Mouse (Mus musculus): ENCODE data around the gene Txn2. TPM values are rescaled to one million over a fixed set of nuclear protein-coding genes. Genes with fewer than 3 reads are reported as not detected.

Gene Txn2
- total and polyA plus RNA-seq, 3 experiments: 62.8 to 283 (median 211) TPM

DNA sequence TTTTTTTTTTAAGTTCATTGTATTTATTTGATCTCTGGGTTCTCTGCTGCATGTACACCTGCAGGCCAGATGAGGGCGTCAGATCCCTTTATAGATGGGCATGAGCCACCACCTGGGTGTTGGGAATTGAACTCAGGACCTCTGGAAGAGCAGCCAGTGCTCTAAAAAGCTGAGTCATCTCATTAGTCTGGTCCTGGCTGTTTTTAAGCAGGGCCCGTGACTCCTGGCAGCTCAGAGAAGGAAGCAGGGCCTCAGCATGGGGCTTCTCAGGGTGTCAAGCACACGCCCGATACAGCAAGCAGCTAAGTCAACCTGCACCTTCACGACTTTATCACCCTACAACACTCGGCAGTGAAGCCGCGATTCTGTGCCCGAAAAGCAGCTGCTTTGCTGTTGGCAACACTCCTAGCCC, 36.3 kb upstream of the Txn2 start:
- peaks cover 76% of the 10 kb centered on the region for H3K4me1 ChIP-seq (ENCODE audit: insufficient read depth, low read depth, low read length)
- peak overlapping the region; percentile 6; the same call in 1 of the 2 replicates for H3K4me3 ChIP-seq (ENCODE audit: low read depth, low read length)
- ATAC-seq (ENCODE audit: extremely low read depth, insufficient number of reproducible peaks, low FRiP score, poor library complexity, severe bottlenecking) (peak; percentile 22; the same call in 1 of the 2 replicates), DNase-seq (ENCODE audit: low spot score) (no peak)
- H3K27me3 ChIP-seq (ENCODE audit: insufficient read depth, low read length): no peaks in the 10 kb centered on the region
- peaks cover 97% of the 10 kb centered on the region for H3K36me3 ChIP-seq (replicated peaks)
- no peaks in the 10 kb centered on the region for H3K9me3 ChIP-seq (replicated peaks)
- TF ChIP-seq POLR2AphosphoS5 (IDR thresholded peaks at IDR 0.05; ENCODE audit: insufficient replicate concordance, low read depth, low read length) (no peak), TAL1 (conservative IDR thresholded peaks at IDR 0.05; ENCODE audit: low read depth, low read length) (no peak), CTCF (IDR thresholded peaks at IDR 0.05; ENCODE audit: low read depth, low read length) (no peak), GATA1 (IDR thresholded peaks at IDR 0.05; ENCODE audit: borderline replicate concordance, low read length) (no peak), GATA2 (IDR thresholded peaks at IDR 0.05; ENCODE audit: borderline replicate concordance, low read depth, low read length) (no peak)

DNA sequence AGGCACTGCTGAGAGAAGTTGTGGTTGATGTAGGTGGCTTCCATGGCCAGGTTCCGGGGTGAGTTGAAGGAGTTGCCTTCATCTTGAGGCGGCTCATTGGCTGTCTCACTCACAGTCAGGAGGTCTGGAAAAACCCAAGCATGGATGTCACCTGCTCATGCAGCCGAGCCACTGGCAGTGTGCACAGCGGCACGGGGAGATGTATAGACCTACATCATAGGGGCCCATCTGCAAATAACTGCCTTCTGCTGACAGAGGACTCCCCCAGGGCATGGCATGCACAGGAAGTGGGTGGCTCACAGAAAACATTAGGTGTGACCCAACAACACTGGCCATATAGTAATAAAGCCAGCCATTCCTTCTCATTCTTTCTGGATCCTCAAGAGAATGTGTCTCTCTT, 33.6 kb upstream of the Txn2 start:
- DNase-seq (ENCODE audit: low spot score) (no peak), ATAC-seq (ENCODE audit: extremely low read depth, insufficient number of reproducible peaks, low FRiP score, poor library complexity, severe bottlenecking) (no peak)
- Histone ChIP-seq H3K27me3 (ENCODE audit: insufficient read depth, low read length) (no peaks in the 10 kb centered on the region), H3K4me3 (ENCODE audit: low read depth, low read length) (no peak overlapping the region), H3K4me1 (ENCODE audit: insufficient read depth, low read depth, low read length) (peaks cover 67% of the 10 kb centered on the region), H3K9me3 (replicated peaks) (no peaks in the 10 kb centered on the region), H3K36me3 (replicated peaks) (peaks cover 98% of the 10 kb centered on the region)
- no peak for TF ChIP-seq CTCF (IDR thresholded peaks at IDR 0.05; ENCODE audit: low read depth, low read length)
- TF ChIP-seq GATA2 (IDR thresholded peaks at IDR 0.05; ENCODE audit: borderline replicate concordance, low read depth, low read length): no peak
- no peak for TF ChIP-seq TAL1 (conservative IDR thresholded peaks at IDR 0.05; ENCODE audit: low read depth, low read length)
- TF ChIP-seq POLR2AphosphoS5 (IDR thresholded peaks at IDR 0.05; ENCODE audit: insufficient replicate concordance, low read depth, low read length): no peak
- TF ChIP-seq GATA1 (IDR thresholded peaks at IDR 0.05; ENCODE audit: borderline replicate concordance, low read length): no peak

DNA sequence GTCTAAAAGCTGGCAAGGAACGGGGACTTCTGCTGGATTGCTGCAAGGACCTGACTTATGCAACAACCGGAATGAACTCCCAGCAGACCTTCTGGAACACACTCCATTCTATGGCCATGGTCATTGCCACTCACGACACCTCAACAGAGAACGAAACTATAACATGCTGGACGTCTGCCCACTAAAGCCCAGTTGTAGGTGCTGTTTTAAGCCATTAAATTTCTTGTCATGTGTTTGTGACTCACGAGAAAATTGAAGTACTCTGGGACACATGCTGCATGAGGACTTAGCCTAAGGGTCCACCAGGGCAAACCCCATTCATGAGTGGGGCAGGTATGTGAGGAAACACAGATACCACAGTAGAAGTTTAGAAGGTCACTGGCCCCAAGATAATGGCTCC, 31.9 kb upstream of the Txn2 start:
- no peak for ATAC-seq (ENCODE audit: extremely low read depth, insufficient number of reproducible peaks, low FRiP score, poor library complexity, severe bottlenecking)
- peaks cover 53% of the 10 kb centered on the region for H3K4me1 ChIP-seq (ENCODE audit: insufficient read depth, low read depth, low read length)
- H3K27me3 ChIP-seq (ENCODE audit: insufficient read depth, low read length): peaks cover 6% of the 10 kb centered on the region; the same call in 1 of the 2 replicates
- no peak for DNase-seq (ENCODE audit: low spot score)
- peaks cover 4% of the 10 kb centered on the region for H3K9me3 ChIP-seq (replicated peaks)
- TF ChIP-seq CTCF (IDR thresholded peaks at IDR 0.05; ENCODE audit: low read depth, low read length) (no peak), POLR2AphosphoS5 (IDR thresholded peaks at IDR 0.05; ENCODE audit: insufficient replicate concordance, low read depth, low read length) (no peak), TAL1 (conservative IDR thresholded peaks at IDR 0.05; ENCODE audit: low read depth, low read length) (no peak), GATA2 (IDR thresholded peaks at IDR 0.05; ENCODE audit: borderline replicate concordance, low read depth, low read length) (no peak), GATA1 (IDR thresholded peaks at IDR 0.05; ENCODE audit: borderline replicate concordance, low read length) (no peak)
- no peak overlapping the region for H3K4me3 ChIP-seq (ENCODE audit: low read depth, low read length)
- H3K36me3 ChIP-seq (replicated peaks): peaks cover 81% of the 10 kb centered on the region

DNA sequence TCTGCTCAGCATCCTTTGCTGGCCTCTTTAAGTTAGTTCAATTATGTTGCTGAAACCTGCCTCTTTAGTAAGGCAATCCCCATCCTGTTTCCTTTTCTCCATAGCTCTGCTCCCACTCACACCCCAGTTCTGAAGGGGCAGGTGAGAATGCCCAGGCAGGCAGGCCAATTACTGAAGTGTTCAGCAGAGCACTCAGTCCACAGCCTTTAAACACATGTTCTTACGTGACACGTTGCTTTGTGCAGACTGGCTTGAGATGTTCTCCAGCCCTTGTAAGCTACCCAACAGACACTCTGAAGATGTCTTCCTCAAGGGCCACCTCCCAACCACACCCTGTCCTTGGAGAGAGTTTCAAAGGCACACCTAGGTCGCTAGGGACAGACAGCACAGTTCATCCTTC, 29.3 kb upstream of the Txn2 start:
- Histone ChIP-seq H3K4me1 (ENCODE audit: insufficient read depth, low read depth, low read length) (peaks cover 38% of the 10 kb centered on the region), H3K9me3 (replicated peaks) (peaks cover 4% of the 10 kb centered on the region), H3K4me3 (ENCODE audit: low read depth, low read length) (no peak overlapping the region), H3K27me3 (ENCODE audit: insufficient read depth, low read length) (peaks cover 22% of the 10 kb centered on the region), H3K36me3 (replicated peaks) (peaks cover 54% of the 10 kb centered on the region)
- DNase-seq (ENCODE audit: low spot score) (no peak), ATAC-seq (ENCODE audit: extremely low read depth, insufficient number of reproducible peaks, low FRiP score, poor library complexity, severe bottlenecking) (no peak)
- TF ChIP-seq POLR2AphosphoS5 (IDR thresholded peaks at IDR 0.05; ENCODE audit: insufficient replicate concordance, low read depth, low read length) (no peak), GATA2 (IDR thresholded peaks at IDR 0.05; ENCODE audit: borderline replicate concordance, low read depth, low read length) (no peak), CTCF (IDR thresholded peaks at IDR 0.05; ENCODE audit: low read depth, low read length) (no peak), GATA1 (IDR thresholded peaks at IDR 0.05; ENCODE audit: borderline replicate concordance, low read length) (no peak), TAL1 (conservative IDR thresholded peaks at IDR 0.05; ENCODE audit: low read depth, low read length) (no peak)

DNA sequence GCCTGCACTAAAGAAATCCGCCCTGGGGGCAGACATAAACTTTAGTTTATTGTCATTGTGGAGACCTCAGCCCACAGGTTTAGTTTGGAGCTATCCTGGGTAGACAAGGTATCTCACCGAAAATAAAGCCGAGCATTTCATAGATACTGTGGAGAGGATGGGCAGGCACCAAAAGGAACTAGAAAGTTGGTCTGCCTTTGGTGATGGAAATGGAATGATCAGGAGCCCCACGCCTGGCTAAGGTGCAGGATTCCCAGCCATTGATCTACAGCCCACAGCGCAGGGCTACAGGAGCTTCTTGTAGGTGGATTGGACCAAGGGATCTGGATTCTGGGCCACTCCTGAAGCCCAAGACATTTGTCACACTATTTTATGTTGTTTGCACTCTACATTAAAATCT, 28.8 kb upstream of the Txn2 start:
- no peak overlapping the region for H3K4me3 ChIP-seq (ENCODE audit: low read depth, low read length)
- H3K27me3 ChIP-seq (ENCODE audit: insufficient read depth, low read length): peaks cover 26% of the 10 kb centered on the region
- peaks cover 50% of the 10 kb centered on the region for H3K36me3 ChIP-seq (replicated peaks)
- TF ChIP-seq CTCF (IDR thresholded peaks at IDR 0.05; ENCODE audit: low read depth, low read length): no peak
- TF ChIP-seq GATA2 (IDR thresholded peaks at IDR 0.05; ENCODE audit: borderline replicate concordance, low read depth, low read length): no peak
- TF ChIP-seq TAL1 (conservative IDR thresholded peaks at IDR 0.05; ENCODE audit: low read depth, low read length): no peak
- no peak for TF ChIP-seq POLR2AphosphoS5 (IDR thresholded peaks at IDR 0.05; ENCODE audit: insufficient replicate concordance, low read depth, low read length)
- TF ChIP-seq GATA1 (IDR thresholded peaks at IDR 0.05; ENCODE audit: borderline replicate concordance, low read length): no peak
- peaks cover 4% of the 10 kb centered on the region for H3K9me3 ChIP-seq (replicated peaks)
- H3K4me1 ChIP-seq (ENCODE audit: insufficient read depth, low read depth, low read length): peaks cover 36% of the 10 kb centered on the region
- ATAC-seq (ENCODE audit: extremely low read depth, insufficient number of reproducible peaks, low FRiP score, poor library complexity, severe bottlenecking) (no peak), DNase-seq (ENCODE audit: low spot score) (no peak)

DNA sequence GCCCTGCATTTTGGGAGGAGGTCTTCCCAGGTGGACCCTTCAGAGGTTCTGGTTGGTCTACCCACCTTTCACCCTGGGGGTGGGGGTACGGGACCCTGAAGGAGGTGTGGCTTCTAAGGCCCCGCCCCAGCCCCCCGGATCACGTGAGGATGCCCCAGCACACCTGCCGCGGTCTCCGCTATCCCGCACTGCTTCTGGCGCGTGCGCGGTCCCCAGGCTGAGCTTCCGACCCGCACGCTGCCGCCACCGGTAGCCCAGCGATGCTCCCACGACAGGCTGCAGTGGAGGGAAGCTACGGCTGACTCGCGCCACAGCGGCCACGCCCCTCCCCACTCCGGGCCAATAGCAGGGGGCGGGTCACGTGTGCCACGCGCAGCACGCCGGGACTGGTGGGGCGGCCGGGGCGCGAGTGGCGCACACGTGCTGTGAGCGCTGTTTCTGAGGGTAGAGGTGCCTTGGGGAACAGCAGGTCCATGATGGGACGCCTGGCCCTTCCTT, 27.6 kb upstream of the Txn2 start, which contains the start of gene Foxred2:
Gene Foxred2 (minus strand): TSS at position 319 of the 498 bp plus-strand sequence.
- H3K36me3 ChIP-seq (replicated peaks): peaks cover 38% of the 10 kb centered on the region

More for the DNA sequence above, 27.6 kb upstream of the Txn2 start, which contains the start of gene Foxred2:
- no peak for DNase-seq (ENCODE audit: low spot score)
- no peak for ATAC-seq (ENCODE audit: extremely low read depth, insufficient number of reproducible peaks, low FRiP score, poor library complexity, severe bottlenecking)
- peaks cover 35% of the 10 kb centered on the region for H3K27me3 ChIP-seq (ENCODE audit: insufficient read depth, low read length)
- H3K4me1 ChIP-seq (ENCODE audit: insufficient read depth, low read depth, low read length): peaks cover 25% of the 10 kb centered on the region
- H3K4me3 ChIP-seq (ENCODE audit: low read depth, low read length): no peak within 1 kb of the TSS
- H3K9me3 ChIP-seq (replicated peaks): peaks cover 4% of the 10 kb centered on the region
- no peak for TF ChIP-seq TAL1 (conservative IDR thresholded peaks at IDR 0.05; ENCODE audit: low read depth, low read length)
- no peak for TF ChIP-seq GATA2 (IDR thresholded peaks at IDR 0.05; ENCODE audit: borderline replicate concordance, low read depth, low read length)
- no peak for TF ChIP-seq POLR2AphosphoS5 (IDR thresholded peaks at IDR 0.05; ENCODE audit: insufficient replicate concordance, low read depth, low read length)
- TF ChIP-seq GATA1 (IDR thresholded peaks at IDR 0.05; ENCODE audit: borderline replicate concordance, low read length): no peak
- TF ChIP-seq CTCF (IDR thresholded peaks at IDR 0.05; ENCODE audit: low read depth, low read length): no peak
